Mouse (Mus musculus) myocyte (in vitro differentiated cells): ENCODE measurements around the gene Dennd2c.

Source experiments
- E2F4 ChIP-seq: IDR thresholded peaks from one replicate; pipeline ENCODE4 v1.6.1; 2011; ENCODE audit warnings: mild to moderate bottlenecking, control low read depth, moderate library complexity; ENCODE audit not compliant: insufficient read depth
- POLR2A ChIP-seq: IDR thresholded peaks from one replicate; pipeline ENCODE4 v1.6.1; 2011; ENCODE audit warnings: low read depth, mild to moderate bottlenecking, control low read depth, moderate library complexity; ENCODE audit not compliant: insufficient read length
- USF1 ChIP-seq: IDR thresholded peaks from one replicate; pipeline ENCODE4 v1.6.1; 2011; ENCODE audit warnings: low read depth, mild to moderate bottlenecking, control low read depth, moderate library complexity

- TF ChIP-seq USF1 (no peak), E2F4 (no peak), POLR2A (no peak)
Measured at GRCm38 (mm10) chr3:103212142-103212541, 109.7 kb downstream of the Dennd2c start.
